Mouse (Mus musculus): ENCODE data around the gene Cdc42se1.

Gene Cdc42se1

DNA sequence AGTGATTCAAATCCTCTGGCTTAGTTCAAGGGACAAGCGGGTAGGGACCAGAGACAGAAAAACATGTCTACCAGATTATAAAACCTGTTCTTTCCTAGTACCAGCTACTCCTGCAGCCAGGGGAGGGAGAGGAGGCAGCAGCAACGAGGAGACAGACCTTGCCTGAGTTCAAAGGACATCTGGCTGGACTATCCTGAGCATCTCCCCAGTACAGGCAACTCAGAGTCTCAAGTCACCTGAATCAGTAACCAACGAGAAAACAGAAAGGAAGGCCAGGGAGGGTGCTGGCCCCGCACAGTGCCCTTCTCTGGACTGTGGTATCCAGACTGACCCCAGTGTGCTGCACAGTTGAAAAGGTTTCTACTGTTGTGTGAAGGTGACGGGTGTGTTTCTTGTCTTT is 28.4 kb downstream of the Cdc42se1 start:
- DNase-seq: no peak

DNA sequence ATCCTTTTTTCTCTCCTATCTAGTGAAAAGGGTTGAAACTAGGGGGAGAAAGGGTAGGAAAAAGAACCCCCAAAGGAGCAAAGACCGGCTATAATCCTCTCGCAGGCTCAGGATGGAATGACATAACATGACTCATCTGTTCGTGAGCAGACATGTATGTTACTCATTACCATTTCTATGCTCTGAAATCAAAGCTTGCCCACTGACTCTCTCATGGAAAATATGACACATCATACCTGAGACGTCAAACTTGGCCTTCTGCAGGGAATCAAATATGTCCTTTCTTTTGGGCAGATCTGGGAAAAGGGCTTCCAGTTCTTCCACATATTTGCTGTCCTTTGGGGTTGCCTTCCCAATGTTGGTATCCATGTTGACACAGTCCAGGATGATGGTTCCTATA is 33.4 kb downstream of the Cdc42se1 start:
- DNase-seq: no peak

DNA sequence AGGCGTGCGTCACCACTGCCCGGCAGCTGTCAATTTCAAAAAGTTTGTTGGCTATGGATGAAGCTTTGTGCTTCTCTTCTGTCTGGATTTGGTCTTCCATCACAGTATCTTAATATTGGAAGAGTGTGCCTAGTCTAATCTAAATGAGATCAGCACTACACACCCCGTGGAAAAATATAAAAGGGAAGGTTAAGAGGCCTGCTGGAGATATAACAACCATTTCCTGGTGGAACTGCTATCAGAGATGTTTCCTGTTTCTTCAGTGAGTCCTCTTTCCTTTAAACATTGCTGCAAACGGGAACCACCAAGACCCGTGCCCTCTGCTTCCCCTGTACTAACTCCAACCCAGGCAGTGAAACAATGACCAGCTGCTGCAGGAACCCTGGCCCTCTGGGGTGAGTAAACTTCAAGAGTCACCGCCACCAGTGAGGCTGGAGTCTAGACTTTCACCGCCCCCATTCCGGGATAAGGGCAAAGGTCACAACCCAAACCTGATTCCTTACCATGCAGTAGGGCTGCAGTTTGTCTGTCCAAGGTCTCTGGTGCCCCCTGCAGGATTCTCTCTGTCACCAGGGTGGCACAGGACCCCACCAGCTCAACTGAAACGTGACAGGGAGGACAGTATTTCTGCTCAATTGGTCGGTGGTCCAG is 34.7 kb downstream of the Cdc42se1 start:
- no peak for DNase-seq

DNA sequence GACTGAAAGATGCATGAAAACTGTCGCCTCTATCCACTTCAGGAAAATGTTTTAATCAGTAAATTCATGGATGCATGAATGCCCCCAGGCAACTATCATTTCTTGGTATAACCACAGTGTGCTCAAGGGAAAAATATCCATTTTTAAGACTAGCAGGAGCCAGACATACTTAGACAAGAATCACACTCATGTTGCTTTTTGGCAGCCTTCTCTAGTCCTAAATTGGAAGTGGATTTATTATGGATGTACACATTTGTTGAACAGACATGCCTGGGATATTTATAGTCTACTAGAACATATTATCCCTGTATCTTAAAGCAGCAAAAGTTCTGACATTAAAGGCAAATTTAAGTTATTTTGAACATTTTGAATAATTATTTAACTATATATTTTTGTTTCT is 36.2 kb downstream of the Cdc42se1 start:
- DNase-seq: no peak

DNA sequence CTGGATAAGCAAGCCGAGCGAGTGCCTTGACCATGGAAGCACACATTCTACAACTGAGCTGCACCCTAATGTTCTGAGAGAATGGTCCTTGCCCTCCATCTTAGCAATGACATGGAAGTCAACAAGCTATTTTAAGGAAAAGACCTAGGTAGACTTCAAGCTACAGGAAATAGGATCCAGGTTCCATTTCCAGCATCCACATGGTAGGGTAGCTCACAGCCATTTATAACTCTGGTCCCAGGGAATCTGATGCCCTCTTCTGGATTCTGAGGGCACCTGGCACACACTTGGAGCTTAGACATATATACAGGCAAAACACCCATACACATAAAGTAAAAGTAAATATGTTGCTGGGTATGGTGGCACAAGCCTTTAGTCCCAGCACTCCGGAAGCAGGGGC is 37.5 kb downstream of the Cdc42se1 start:
- no peak for DNase-seq

DNA sequence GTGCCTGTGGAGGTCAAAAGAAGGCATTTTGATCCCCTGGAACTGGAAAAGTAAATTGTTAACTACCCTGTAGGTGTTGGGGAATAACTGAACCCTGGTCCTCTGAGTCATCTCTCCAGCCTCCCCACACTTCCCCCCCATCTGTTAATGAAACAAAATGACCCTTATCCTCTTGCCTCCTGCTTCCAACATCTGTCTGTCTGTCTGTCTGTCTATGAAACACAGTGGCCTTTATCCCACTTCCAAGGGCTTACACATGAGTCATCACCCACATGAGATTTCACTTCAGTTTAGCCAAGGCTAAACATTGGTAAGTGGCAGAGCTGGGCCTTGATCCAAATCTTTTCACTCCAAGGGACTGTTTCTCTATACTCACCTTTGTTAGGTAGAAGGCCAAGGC is 39.3 kb downstream of the Cdc42se1 start:
- no peak for DNase-seq

DNA sequence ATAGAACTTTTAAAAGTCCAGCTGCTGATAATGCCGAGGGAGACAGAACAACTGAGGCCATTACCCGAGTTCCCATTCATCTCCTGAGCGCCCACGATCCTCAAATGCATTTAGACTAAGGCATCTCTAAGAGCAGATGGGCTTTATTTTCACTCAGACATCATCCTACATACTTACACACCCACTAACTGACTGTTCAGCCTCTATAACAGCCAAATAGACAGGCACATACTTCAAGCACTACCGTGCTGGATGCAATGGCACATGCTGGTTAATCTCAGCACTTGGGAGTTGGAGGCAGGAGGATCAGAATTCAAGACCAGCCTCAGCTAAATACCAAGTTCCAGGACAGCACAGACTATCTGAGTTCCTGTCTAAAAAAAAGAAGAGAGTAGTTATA is 41.3 kb downstream of the Cdc42se1 start:
- no peak for DNase-seq

DNA sequence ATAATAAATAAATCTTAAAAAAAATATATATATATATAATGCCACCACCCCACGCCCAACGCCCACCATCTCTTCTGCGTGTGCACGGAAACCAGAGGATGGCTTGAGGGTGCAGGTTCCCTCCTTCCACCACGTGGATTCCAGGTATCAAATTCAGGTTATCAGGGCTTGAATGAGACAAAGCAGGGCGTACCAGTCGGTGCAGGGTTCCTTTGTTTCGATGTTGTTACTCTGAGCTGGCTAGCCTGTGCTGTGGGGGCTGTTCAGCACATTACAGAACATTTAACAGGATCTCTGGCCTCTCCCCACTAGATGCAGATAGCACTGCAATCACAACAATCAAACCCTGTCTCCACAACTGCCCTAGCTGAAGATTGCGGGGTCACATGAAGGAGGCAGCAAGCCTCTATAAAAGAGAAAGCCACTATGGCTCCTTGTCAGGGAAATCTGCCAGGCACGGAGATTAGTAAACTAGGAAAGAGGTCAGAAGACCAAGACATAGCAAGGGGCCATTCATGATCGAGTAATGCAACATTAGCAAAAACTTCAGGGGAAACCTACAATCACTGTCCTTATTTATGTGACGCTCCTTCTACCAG is 42.3 kb downstream of the Cdc42se1 start:
- no peak for DNase-seq

DNA sequence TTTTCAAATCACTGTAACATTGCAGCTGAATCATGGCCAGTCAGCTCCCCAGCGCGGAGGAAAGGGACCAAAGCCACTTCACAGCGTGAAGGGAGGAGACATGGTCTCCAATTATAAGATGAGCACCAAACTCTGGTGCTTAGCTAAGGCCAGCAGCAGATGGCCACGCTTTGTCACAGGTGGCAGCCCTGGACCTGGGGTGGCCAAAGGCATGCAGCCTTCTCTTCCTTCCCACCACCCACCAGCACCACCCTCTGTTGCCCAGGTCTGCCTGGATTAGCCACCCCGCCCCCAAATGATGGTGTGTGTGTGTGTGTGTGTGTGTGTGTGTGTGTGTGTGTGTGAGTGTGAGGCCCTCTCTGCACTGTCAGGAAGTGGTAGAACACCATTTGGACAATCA is 44.9 kb downstream of the Cdc42se1 start:
- DNase-seq: peak; percentile 98

DNA sequence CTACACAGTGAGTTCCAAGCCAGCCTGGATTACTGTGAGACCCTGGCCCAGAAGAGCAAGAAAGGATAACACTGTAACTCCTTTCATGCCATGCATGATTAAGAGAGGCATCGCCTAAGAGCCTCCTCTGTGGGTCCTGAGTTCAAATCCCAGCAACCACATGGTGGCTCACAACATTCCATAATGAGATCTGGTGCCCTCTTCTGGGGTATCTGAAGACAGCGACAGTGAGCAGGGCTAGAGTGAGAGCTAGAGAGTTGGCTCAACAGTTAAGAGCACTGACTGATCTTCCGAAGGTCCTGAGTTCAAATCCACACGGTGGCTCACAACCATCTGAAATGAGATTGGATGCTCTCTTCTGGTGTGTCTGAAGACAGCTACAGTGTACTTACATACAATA is 45.9 kb downstream of the Cdc42se1 start:
- DNase-seq: peak; percentile 63

DNA sequence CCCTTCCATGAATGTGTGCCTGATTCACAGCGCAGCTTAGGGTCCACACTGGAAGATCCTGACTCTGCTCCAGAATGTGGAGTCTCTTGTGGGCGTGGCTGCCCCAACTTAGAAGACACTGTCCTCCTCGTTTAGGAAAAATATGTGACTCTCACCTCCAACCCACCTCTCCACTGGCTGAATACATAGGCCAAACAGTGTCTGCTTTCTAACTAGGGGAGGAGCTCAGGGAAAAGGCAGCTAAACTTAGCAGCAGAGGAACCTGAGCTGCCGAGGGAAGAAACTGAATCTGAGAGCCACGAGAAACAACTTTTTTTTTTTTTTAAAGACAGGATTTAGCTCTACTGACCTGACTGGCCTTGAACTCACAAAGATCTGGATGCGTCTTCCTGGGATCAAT is 46.6 kb downstream of the Cdc42se1 start:
- peak; percentile 57 for DNase-seq

DNA sequence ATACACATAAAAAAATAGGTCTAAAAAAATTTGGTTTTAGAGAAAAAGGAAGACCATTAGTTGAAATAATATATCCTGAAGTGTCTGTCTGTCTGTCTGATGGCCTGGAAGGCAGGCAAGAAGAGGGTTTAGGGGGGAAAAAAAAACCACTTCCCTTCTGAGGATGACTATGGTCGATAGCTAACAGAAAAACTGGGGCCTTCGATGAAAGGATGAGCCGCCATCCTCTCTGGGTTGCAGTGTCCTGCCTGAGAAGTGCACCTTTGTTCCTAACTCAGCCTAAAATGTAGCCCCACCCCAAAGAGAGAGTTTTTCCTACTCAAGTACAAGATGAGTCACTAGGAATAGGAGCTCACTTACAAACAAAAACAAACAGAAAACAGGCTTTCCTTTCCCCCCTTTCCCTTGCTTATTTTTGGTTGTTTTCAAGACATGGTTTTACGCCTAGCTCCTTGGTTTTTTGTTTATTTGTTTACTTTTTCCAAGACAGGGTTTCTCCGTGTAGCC is 47.9 kb downstream of the Cdc42se1 start:
- no peak for DNase-seq

DNA sequence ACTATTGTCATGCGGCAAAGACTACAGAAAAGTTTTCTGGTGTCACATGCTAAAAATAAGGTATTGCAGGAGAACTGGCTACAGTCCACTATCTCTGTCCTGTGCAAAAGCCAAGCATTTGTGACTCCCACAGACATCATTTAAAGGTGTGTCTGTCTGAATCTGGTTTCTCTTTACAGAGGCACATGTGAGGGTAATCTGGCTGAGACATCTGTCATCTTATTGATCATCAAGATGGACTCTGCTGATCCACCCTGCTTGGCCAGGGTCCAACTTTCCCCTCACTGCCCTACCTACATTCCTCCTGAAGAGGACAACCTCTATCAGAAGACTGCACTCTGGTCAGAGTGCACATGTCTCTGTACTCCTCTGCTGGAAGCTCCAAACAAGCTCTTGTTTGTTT is 48.6 kb downstream of the Cdc42se1 start:
- DNase-seq: peak; percentile 59

DNA sequence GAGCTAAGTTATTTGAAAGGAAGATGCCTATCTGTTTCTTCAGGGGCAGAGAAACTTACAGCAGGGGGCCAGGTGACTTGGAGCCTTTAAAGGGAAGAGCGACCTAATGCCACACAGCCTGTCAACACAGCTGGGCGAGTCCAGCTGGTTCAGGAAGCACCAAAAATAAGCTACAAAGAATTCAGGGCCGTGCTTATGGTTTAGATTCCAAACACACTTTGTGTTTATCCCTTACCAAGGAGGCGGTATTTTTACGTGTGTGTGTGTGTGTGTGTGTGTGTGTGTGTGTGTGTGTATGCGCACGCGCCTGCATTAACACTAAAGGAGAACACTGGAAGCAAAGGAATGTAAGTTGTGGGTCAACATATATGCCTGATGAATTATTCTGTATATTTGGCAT is 52.2 kb downstream of the Cdc42se1 start:
- peak; percentile 68 for DNase-seq

DNA sequence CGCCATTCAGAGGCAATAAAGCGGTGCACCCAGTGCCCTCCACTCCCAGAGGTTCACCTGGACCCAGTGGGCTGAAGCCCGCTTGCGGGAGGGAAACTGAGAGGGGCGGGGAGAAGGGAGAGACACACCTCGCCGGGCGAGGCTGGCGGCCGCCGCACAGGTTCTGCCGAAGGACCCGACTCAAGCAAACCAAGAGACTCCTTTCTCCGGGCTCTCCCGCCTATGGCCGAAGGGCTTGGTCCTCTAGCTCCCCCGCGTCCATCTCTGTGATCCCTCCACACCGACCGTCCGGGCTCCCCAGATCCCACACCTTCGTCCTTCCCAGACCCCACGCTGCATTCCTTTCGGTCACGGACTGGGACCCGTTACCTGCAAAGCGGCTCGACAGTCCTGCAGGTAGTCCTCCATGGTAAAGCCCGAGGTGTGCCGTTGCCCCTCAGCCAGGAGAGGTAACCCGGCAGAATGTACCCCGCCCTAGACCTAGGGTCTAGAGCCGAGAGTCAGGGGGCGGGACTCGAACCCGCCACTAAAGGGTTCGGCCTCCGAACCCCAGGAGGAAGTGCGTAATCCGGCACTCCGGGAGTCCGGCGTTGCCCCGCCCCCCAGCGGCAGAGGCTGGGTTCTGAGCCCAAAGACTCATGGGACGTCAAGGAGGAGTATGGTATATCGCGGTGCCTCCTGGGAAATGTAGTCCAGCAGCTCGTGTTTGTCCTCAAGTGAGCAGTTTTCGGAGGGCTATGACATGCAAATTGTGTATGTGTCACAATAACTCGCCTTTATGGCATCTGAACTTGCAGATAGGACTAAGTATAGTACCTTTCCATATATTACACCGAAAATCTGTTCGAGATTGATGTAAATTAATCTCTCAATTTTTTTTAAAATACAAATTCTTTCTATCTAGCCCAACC is 52.9 kb downstream of the Cdc42se1 start, which contains the start of the genes Mindy1 and Prune1:
TSS of gene Mindy1 (plus strand) at position 130 of the 911 bp plus-strand sequence.
TSS of gene Prune1 (minus strand) at position 861 of the 911 bp plus-strand sequence.
- DNase-seq: peak; percentile 99

DNA sequence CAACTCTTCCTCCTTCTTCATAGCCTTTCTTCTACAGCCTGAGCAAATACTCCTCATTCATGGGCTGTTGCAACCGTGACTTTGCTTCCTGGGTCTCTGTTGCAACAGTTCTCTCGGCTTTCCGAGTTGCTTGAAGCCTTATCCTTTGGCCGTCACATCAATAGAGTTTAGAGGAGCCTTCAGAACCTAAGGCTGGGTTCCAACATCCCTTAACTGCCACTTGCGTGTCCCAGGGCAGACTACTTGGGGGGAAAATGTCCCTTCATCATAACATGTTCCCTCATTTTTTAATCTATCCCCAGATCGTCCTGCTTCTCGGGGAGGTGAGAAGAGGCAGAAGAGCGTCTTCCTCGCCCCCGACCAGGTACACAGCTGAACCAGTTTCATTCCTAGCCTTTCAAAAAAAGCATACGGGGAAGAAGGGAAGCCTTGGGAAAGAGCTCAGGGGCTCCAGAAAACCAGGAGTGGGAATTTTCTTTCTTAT is 53.9 kb downstream of the Cdc42se1 start:
- DNase-seq: peak; percentile 71

DNA sequence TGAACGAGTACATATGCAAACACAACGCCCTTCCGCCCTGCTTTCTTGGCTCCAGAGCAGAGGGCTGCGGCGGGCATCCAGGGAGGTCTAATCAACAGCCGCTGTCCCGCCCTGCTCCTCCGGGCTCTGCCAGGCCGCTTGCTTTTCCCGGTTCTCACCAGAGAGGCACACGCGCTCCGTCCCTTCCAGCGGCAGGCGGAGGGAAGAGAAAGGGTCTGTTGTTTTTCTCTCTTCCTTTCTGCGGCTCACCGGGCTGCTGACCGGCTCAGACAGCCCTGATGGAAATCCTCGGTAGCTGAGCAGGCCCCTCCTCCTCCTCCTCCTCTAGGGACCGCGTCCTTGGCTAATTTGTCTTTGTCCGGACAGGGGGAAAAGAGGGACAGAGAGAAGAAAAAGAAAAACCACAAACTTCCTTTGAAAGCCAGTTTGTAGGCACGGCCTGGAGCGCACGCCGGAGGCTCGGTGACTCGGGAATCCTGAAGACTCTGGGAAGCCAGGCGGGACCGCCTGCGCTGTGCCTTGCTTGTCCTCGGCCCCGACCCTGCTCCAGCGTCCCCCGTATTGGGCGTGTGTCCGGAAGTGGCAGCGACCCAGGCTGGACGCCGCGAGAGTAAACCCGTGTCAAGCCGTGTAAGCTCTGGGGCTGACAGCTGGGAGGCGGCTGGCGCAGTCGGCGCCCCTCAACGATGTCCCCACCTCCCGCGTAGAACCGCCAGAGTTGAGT is 54.5 kb downstream of the Cdc42se1 start:
- DNase-seq: peak; percentile 89

DNA sequence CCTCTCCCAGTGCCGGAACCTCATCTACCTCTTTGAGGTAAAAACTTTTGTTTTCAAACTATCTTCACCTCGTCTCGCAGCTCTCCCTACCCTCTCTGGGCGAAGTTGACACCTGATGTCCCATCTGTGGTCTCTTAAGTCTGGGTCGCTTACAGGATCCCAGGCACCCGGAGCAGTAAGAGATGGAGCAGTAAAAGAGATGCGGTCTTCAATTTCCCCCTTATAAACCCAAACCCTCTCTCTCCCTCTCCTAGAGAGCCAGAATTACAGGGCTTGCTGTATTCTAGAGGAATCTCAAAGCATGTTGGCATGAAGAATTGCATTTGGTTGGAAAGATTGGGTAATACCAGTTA is 55.0 kb downstream of the Cdc42se1 start:
- no peak for DNase-seq

DNA sequence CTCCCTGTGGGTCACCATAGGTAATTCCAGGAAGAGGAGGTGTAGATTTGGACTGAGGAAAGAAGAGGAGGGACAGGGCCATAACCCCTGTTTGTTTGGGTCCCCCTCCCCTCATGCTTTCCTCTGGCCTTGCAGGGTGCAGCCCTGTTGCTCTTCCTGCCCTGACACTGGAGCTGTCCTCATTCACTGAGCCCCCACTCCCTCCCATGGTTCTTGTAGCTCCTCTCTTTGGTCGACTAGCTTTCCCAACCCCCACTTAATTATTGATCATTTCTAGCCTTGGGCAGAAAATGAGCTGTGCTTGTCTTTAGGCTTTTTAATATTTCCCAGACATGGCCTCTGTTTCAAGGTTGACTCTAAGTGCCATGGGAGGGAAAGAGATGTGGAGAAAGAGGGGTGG is 55.5 kb downstream of the Cdc42se1 start:
- peak; percentile 55 for DNase-seq

DNA sequence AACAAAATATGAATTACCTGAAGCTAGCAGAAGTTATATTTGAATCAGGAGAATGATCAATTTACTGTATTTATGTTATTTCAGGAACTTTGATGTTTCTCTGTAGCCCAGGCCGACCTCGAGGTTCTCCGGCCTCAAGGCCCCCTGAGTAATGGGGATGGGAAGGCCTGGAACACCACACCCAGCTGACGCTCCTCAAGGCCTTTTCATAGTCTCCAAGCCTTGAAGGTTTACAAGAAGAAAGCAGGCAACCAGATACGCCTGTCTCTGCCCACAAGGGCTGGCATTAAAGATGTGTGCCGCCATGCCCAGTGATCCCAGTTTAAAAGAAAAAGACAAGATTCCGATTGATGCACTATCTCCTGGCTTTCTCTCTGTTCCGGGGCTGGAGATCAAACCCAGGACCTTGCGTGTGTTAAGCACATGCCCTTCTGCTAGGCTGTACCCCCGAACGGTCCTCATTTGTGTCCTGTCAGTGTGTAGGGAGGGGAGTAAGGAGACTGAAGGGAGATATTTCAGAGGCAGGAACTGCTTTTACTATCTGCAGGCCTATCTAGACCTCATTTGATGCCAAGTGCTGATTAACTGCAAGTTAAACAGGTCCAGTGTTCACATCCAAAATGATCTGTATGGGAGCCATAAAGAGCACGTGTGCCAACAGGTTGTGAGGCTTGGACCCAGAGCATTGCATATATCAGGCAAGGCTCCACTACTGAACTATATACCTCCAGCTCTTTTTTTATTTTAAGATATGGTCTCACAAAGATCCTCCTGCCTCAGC is 56.2 kb downstream of the Cdc42se1 start:
- DNase-seq: no peak

DNA sequence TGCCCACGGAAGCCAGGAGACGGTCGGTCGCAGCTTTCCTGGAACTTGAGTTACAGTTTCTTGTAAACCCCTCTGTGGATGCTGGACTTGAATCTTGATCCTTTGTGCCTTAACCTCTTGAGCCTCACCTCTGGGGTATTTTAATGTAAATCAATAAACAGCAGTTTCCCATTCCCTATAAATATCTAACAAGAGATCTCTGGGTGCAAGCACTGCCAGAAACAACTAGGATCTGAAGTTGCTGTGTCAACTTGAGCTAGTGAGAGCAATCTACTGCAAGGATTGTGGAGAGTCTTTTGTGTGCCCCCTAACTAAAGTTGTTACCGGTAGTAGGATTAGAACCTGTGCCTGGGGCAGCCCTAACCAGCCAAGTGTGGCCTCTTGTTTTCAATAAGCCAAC is 56.9 kb downstream of the Cdc42se1 start:
- no peak for DNase-seq

All from cerebellum, adult 9-11 months (tissue).